10 mouse cellular contexts compared by ENCODE assay signal in genomic region chr16:17144339-17144738, GRCm38 (mm10). TPM values are rescaled to one million over a fixed set of nuclear protein-coding genes. Genes with fewer than 3 reads are reported as not detected.
DNase-seq lines count a peak whose midpoint lies in the region; ATAC-seq lines count a peak whose summit lies in the region.
"Had no signal": no experiment of that assay in that cellular context is flagged by ENCODE, and none has a peak within 500 bp of the region (broad histone marks: within the 10 kb centered on the region; RNA-seq: fewer than 3 reads in every experiment).

TSS of gene Ydjc (plus strand) at chr16:17144621.

- H3K4me3 ChIP-seq in limb, embryonic 11.5 days (ENCODE audit: low read depth, low read length) = no peak within 1 kb of the TSS
- no peak within 1 kb of the TSS for H3K4me3 ChIP-seq in limb, embryonic 10.5 days

- H3K4me1 ChIP-seq in limb, embryonic 11.5 days (ENCODE audit: control insufficient read depth, insufficient read depth, low read length) = peaks cover 11% of the 10 kb centered on the region; the same call in 1 of the 2 replicates
- H3K4me1 ChIP-seq in limb, embryonic 10.5 days = peaks cover 25% of the 10 kb centered on the region

- no peak within 1 kb of the TSS for H3K9ac ChIP-seq in limb, embryonic 11.5 days (ENCODE audit: low read length)

- no peaks in the 10 kb centered on the region for H3K36me3 ChIP-seq in limb, embryonic 11.5 days (ENCODE audit: control insufficient read depth, insufficient read depth, low read length)
- H3K36me3 ChIP-seq in limb, embryonic 10.5 days = no peaks in the 10 kb centered on the region

- WGBS in limb, embryonic 11.5 days = 21% methylated on average over 7 of the region's 7 CpGs
- 16% methylated on average over 7 of the region's 7 CpGs for WGBS in limb, embryonic 10.5 days

- H3K27me3 ChIP-seq in limb, embryonic 11.5 days (ENCODE audit: control insufficient read depth, insufficient read depth, low read length) = peaks cover 6% of the 10 kb centered on the region
- H3K27me3 ChIP-seq in limb, embryonic 10.5 days (ENCODE audit: low read depth, poor library complexity, severe bottlenecking) = peaks cover 18% of the 10 kb centered on the region

- ATAC-seq in limb, embryonic 11.5 days (ENCODE audit: insufficient number of reproducible peaks, low FRiP score, low TSS enrichment, low read depth) = no peak
- ATAC-seq in cerebellum, adult (ENCODE audit: insufficient number of reproducible peaks, low FRiP score, low TSS enrichment) = no peak

- peak; percentile 44 for DNase-seq in limb, embryonic 11.5 days (ENCODE audit: low spot score)
- no peak for DNase-seq in limb, embryonic 10.5 days (ENCODE audit: low spot score)
- DNase-seq in embryo, embryonic 9.5 days (ENCODE audit: extremely low spot score) = peak; percentile 39
- no peak for DNase-seq in layer of hippocampus, postnatal 25 days (ENCODE audit: extremely low spot score in 1 of 2, low spot score in 1 of 2)
- DNase-seq in retina, embryonic 14.5 days (ENCODE audit: low spot score) = peak; percentile 54
- no peak for DNase-seq in lung, postnatal 36 days
- no peak for DNase-seq in adrenal gland, postnatal 4 days (ENCODE audit: low spot score in 2 of 2)
- DNase-seq: adrenal gland, adult 8-10 months; kidney, adult 9 months had no signal

- no peak within 1 kb of the TSS for H3K27ac ChIP-seq in limb, embryonic 11.5 days (replicated peaks; ENCODE audit: low read depth, low read length)
- no peak within 1 kb of the TSS for H3K27ac ChIP-seq in limb, embryonic 10.5 days

- no peak within 1 kb of the TSS for H3K4me2 ChIP-seq in limb, embryonic 11.5 days (ENCODE audit: low read depth, severe bottlenecking)

- H3K9me3 ChIP-seq in limb, embryonic 11.5 days (ENCODE audit: control insufficient read depth, low read length) = no peaks in the 10 kb centered on the region
- no peaks in the 10 kb centered on the region for H3K9me3 ChIP-seq in limb, embryonic 10.5 days (replicated peaks)

RNA-seq across cellular contexts. Expression of gene Ydjc, which starts in this region (rescaled TPM):
- polyA plus RNA-seq in limb, embryonic 11.5 days (2014; fragmentation: Nextera tagmentation; extraction: Ambion mirVana) = 3.6 and 4.8 TPM in 2 replicates
- 4.1 and 7.0 TPM in 2 replicates for polyA plus RNA-seq in limb, embryonic 10.5 days (2016; fragmentation: Nextera tagmentation; extraction: Ambion mirVana)
- 10 to 100 TPM; 27.7 to 31.8 TPM for total RNA-seq in layer of hippocampus, postnatal 25 days (2021)
- 10 to 100 TPM in 1 of 2 experiments, 1 to 10 TPM in 1; 9.3 to 12.9 TPM for total RNA-seq in adrenal gland, postnatal 4 days (2021)

Comparison
In these comparisons a context has a peak if more than half of its experiments do, and no peak if none do; other contexts are left out.
1. DNase-seq: peak in limb, embryonic 11.5 days (single experiment), embryo, embryonic 9.5 days (single experiment) and retina, embryonic 14.5 days (single experiment); none in limb, embryonic 10.5 days (single experiment), layer of hippocampus, postnatal 25 days (0 of 2), lung, postnatal 36 days (single experiment) and adrenal gland, postnatal 4 days (0 of 2).